Mouse (Mus musculus) hindlimb bud, embryonic 11.5 days (tissue): ENCODE results near the gene Hspe1.
"Not testable (repeated sequence)": the region's sequence is repeated elsewhere in the genome, so short reads cannot be mapped to it uniquely, and the experiment has no call there.

ENCODE experiments used
- DNase-seq: peaks from one replicate; pipeline ENCODE4 v3.0.0-alpha.2; 2012; ENCODE audit warnings: low read depth, low spot score; ENCODE audit errors: extremely low spot score

Hspe1 gene

DNA sequence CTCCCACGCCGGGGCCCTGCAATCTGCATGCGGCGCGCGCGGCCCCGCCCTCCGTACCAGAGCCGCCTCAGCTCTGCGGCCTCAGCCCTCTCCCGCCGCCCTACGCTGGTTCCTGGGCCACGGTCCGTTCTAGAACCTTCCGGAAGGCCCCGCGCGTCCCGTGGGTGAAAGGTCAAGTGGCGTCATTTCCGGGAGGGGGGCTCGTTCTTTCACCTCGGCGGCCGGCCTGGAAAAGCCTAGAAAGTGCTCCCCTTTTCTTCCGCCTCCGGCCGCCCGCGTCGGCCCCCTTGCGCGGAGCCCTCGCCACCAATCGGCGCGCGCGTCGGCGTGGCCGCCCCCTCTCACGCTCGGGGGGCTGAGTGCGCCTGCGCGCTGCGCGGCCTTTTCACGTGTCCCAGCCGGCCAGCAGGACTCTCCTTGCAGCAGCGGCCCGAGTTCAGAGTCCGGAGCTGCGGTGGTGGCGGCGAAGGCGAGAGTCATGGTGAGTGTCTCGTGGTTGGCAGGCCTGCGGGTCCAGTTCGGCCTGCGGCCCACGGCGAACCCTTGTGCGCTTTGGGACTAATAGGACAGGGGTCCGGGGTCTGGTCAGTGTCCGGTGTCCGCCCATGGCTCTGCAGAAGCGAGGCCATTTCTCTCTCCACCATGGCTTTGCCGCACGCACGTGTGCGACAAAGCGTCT is at the start of gene Hspe1, which contains the start of gene Hspd1:
Hspe1 (plus strand) TSS at position 201 of the 679 bp plus-strand sequence.
Hspd1 (minus strand) TSS at position 312 of the 679 bp plus-strand sequence.
- DNase-seq = peak; percentile 92

DNA sequence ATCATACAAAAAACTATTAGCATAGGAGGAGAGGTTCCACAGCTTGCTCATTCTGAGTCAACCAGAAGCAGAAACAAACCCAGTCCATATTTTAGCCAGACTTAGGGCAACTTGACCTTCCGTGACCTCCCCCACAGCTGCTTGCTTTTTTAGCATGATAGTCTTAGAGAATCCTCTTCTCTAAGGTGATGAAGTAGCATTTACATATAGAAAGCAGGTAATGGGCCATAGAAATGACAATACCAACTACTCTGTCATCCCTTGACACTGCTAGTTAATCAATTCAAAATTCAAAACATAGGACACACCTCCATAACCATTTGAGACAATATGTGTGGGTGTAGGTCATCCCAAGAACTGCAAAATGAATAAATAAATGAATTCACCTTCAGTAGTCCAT is 48.0 kb upstream of the Hspe1 start:
- DNase-seq = no peak

DNA sequence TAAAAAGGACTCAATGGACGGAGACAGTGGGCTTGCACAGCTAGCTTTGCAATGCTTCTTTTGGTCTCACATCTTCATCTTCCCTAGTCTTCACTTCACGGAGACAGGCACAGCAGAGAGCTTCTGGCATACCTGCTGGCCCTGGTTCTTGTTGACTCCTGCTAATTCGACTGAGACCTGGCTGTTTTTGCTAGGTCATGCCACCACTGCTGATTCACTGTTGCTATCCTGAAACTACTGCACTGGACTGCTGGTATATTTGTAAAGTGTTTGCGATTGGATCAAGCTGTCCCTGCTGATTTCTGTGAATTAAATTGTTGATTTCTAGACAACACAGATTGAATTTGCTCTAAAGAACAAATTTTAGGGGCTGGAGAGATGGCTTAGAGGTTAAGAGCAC is 46.2 kb upstream of the Hspe1 start:
- DNase-seq = no peak

DNA sequence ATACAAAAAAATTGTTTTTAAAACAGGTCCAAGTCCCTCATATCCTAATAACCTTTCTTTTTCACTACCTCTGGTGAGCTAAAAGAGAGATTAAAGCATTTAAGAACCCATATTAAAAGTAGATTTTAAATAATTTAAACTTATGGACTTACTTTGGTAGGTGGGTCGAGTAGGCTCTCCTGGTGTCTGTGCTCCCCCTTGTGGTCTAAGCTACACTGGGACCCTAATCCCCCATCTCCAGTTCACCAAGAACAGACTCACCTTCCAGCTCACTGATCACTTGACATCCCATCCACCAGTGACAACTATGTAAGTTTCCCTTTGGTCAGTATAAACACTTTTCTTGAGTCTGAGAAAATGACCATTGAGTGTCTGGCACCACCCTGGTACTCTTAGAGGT is 45.7 kb upstream of the Hspe1 start:
- no peak for DNase-seq

GRCm38 (mm10) chr1:55043164-55043563 is 44.8 kb upstream of the Hspe1 start:
- DNase-seq = no peak

- DNase-seq = no peak
Observed at GRCm38 (mm10) chr1:55048841-55049587, 38.9 kb upstream of the Hspe1 start.

DNA sequence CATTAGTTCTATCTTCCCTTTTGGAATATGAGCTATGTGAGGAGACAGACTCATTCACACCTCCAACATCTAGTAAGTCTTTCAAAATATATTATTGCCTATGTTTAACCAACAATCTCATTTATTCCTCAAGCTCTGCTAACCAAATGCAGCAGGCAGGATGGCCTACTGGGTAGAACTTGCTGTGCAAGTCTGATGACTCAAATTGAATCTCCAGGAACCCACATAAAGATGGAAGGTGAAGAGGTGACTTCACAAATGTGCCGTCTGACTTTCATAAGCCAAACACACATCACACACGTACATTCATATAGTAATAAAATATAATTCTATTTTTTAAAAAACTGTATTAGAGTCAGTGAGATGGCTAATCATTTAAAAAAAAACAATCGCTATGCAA is 36.3 kb upstream of the Hspe1 start:
- no peak for DNase-seq

DNA sequence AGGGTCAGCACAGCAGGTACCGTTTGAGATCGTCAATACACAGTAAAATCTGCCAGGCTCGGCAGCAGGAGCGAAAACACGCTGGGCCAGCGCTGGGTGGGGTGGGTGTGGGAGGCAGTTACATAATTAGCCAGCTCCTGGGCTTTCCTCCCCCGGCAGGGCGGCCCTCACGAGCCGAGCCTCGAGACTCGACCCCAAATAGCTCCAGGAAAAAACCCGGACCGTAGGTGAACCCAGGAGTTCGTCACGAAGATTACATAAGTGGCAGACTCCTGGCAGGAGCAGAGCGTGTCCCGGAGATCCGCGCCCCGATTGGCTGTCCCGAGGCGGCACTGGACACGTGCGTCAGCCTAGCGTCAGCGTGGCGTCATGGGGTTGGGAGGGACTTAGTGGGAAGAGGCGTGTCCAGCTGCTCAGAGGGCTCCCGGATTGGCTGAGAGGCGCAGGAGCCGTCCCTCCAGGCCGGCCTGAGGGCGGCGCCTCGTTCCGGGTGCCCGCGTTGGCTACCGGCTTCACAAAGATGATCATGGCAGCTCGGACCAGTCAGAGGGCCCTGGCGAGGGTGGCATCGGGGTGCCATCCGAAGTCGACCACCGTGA is 35.5 kb upstream of the Hspe1 start, which contains the start of gene Coq10b:
Coq10b (plus strand) TSS at position 416 of the 599 bp plus-strand sequence.
- DNase-seq = peak; percentile 97

DNA sequence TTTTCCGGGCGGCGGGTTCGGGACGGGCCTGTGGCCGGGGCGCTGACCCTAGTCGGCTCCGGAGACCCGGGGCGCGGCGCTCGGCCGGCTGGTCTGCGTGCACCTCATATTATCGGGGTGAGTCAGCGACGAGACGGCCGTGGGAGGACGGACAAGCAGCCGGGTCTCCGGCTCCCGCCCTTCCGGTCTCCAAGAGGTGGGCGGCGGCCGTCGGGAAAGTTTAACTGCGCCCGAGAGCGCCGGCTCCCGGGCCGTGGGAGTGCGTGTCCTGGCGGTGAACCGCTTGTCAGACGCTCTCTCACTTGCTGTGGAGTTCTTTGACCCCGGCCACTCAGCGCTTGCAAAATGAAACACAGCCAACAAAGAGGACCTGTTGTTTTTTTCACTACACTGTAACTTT is 34.9 kb upstream of the Hspe1 start:
- DNase-seq = no peak

GRCm38 (mm10) chr1:55053596-55053995 is 34.3 kb upstream of the Hspe1 start:
- DNase-seq = no peak

DNA sequence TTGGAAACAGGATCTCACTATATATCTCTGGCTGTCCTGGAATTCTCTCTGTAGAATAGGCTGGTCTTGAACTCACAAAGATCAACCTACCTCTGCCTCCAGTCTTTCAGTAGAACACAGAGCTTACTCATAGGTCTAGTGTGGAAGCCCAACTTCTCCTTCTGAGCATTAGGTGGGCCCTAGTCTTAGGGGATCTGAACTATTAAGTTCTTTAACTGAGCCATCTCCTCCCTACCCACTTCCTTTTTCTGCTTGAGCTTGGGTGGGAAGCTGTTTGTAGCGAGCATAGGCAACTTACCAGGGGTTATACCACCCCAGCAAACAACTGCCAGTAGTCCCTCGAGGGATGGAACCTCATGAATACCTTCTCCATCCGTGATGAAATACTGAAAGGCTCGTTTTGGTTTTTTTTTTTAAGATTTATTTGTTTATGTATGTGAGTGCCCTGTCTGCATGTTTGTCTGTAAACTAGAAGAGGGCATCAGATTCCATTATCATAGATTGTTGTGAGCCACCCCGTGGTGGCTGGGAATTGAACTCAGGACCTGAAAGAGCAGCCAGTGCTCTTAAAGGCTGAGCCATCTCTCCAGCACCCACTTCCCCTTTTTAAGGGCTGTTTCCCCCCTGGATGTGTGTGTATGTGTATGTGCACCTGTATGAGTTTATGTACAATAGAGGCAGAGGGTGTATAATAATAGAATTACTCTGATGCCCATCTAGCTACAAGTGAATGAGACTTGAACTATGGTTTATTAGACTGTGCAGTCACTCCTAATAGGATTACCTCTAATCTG is 32.4 kb upstream of the Hspe1 start:
- DNase-seq = no peak

DNA sequence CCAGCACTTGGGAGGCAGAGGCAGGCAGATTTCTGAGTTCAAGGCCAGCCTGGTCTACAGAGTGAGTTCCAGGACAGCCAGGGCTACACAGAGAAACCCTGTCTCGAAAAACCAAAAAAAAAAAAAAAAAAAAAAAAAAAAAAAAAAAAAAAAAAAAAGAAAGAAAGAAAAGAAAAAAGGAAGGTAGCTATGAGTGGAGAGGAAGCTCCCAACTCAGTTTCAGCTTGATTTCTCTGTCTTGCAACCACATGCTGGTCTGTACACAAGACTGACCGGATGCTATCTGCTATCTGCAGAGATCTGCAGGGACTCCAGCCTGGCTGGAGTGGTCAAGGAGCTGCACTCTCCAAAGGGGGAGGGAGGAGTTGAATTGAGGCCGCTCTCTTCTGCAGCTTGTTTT is 29.5 kb upstream of the Hspe1 start:
- DNase-seq = not testable (repeated sequence)

DNA sequence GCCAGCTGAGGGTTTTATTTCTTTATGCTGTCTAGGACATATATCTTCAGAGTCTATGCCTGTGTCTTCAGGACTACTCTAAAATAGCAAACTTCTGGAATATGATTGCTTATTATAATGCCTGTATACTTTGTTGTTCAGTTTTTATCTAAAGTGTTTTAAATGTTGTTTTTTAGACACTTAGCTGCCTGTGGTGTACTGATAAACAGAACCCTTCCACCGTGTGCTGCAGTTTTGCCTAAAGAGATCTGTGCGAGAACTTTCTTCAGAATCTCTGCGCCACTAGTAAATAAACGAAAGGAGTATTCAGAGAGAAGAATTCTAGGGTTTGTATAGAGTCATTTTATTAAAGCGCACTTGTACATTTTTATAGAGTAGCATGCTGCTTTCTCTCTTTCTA is 26.8 kb upstream of the Hspe1 start:
- no peak for DNase-seq

- no peak for DNase-seq
Observed at GRCm38 (mm10) chr1:55061772-55062171, 26.2 kb upstream of the Hspe1 start.

- not testable (repeated sequence) for DNase-seq
Observed at GRCm38 (mm10) chr1:55072328-55072727, 15.6 kb upstream of the Hspe1 start.

- no peak for DNase-seq
Observed at GRCm38 (mm10) chr1:55074757-55075156, 13.2 kb upstream of the Hspe1 start.

DNA sequence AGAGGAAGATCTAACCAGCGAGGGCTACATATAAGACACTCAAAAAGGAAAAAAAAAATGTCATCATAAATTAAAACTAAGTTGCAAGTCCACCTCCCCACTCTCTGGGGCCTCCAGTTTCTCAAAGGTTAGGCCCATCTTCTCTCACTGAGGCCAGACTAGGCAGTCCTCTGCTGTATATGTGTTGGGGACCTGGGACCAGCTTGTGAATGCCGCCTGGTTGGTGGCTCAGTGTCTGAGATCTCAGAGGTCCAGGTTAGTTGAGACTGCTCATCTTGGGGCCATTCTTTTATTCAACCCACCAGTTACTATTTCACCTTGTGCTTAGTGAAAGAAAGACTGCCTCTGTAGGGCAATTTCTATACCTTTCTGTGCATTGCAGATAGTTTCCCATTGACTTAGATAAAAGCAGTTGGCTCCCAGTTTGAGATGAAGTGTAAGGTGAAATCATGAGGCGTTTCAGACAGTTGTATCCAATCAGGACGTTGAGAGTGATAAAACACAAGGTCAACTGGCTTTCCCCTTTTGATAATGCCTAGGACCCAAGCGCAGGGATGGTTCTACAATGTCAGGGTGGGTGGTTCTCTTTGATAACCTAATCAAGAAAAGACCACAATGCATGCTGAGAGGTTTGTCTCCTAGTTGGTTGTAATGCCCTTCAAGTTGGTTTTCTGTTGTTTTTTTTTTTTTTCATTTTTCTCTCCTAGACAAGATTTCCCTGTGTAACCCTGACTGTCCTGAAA is 12.1 kb upstream of the Hspe1 start:
- no peak for DNase-seq

GRCm38 (mm10) chr1:55076395-55076743 is 11.6 kb upstream of the Hspe1 start:
- DNase-seq = no peak

DNA sequence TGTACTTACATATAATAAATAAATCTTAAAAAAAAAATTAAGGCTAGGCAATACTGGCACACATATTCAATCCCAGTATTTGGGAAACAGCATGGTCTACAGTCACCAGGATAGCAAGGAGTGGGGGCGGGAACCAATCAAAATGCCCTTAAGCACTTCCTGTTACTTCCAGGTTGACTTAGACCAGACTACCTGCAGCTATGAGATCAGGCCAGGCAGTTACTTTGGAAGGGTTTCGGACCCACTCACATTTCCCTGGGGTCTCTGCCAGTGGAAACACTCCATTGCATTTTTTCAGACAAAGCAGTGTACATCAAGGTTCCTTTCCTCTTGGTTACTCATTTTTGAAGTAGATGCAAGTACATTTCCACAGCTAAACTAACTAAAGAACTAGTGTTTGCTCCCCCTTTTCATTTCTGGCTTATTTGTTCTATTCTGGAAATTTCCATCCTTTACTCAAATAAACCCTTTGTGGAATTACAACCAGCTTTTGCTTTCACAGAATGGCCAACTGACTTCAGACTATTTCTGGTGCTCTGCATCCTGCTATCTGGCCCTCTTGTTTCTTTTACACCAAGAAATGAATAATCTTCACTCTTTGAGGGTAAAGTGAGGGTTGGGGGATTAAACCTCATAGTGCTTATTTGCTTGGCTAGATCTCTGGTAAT is 10.9 kb upstream of the Hspe1 start:
- no peak for DNase-seq

GRCm38 (mm10) chr1:55079677-55080076 is 8.3 kb upstream of the Hspe1 start:
- DNase-seq = no peak
